Mouse (Mus musculus): ENCODE measurements around the gene Mylk2.

The Mylk2 gene

GRCm38 (mm10) chr2:152911031-152911430 lies at the start of gene Mylk2:
Mylk2 (plus strand) TSS chr2:152911352.
- no peak for DNase-seq (ENCODE audit: low spot score in 2 of 2)

GRCm38 (mm10) chr2:152861891-152862290 lies 49.3 kb upstream of the Mylk2 start:
- DNase-seq (ENCODE audit: low spot score in 2 of 2), result no peak

GRCm38 (mm10) chr2:152862638-152863037 lies 48.5 kb upstream of the Mylk2 start:
- DNase-seq (ENCODE audit: low spot score in 2 of 2), result no peak

DNA sequence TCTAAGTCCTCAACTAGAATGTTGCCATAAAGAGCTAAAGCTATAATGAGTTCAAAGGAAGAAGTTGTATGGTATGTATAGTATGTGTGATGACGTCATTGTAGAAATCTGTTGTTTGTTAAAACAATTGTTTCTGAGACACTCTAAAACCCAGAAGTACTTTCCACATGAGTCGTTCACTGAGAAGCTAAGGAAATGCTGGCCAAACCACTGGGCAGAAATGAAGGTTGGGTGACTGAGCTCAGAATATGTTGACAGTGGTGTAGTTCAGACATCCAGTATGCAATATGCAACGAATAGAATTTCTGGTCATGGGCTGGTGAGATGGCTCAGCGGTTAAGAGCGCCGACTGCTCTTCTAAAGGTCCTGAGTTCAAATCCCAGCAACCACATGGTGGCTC lies 47.8 kb upstream of the Mylk2 start:
- DNase-seq (ENCODE audit: low spot score in 2 of 2), result no peak

GRCm38 (mm10) chr2:152878239-152878638 lies 32.9 kb upstream of the Mylk2 start:
- no peak for DNase-seq (ENCODE audit: low spot score in 2 of 2)

- no peak for DNase-seq (ENCODE audit: low spot score in 2 of 2)
These were observed 30.3 kb upstream of the Mylk2 start for GRCm38 (mm10) chr2:152880898-152881297.

GRCm38 (mm10) chr2:152884101-152884645 lies 27.0 kb upstream of the Mylk2 start:
- no peak for DNase-seq (ENCODE audit: low spot score in 2 of 2)

GRCm38 (mm10) chr2:152887230-152887629 lies 23.9 kb upstream of the Mylk2 start:
- DNase-seq (ENCODE audit: low spot score in 2 of 2), result no peak

GRCm38 (mm10) chr2:152888774-152889173 lies 22.4 kb upstream of the Mylk2 start:
- DNase-seq (ENCODE audit: low spot score in 2 of 2), result no peak

DNA sequence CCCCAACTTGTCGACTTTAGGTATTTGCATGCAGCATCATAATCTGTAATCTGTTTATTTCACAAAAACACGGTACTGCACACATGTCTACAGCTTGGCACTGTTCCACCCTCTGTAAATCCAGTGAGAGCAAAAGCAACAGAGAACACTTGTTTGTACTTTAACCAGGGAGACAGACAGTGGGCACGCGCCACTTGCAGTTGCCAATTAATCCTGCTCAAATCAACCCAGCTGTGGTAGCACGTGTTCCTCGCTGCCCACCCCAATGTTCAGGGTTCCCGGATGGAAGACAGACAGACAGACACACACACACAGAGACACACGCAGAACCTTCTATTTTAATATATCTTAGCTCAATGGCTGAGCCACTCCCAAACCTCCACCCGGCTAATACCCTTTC lies 15.3 kb upstream of the Mylk2 start:
- no peak for DNase-seq (ENCODE audit: low spot score in 2 of 2)

DNA sequence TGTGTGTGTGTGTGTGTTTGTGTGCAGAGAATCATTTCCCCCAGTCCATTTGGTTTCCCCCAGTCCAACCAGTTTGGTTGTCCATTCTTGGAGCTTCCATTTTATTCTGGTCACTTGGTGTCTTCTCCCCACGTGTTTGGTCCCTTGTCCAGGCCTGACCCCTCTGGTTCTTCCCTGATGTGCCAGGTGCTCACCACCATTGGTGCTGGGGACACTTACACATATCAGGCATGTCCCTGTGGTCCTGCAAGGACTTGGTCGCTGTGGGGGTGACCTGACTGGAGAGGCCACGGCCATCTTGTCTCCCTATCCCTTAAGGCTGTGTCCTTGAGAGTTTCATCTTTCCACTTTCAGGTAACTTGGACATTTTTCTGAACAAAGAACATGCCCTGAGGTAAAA lies 14.2 kb upstream of the Mylk2 start:
- DNase-seq (ENCODE audit: low spot score in 2 of 2), result no peak

GRCm38 (mm10) chr2:152899011-152899410 lies 12.1 kb upstream of the Mylk2 start:
- DNase-seq (ENCODE audit: low spot score in 2 of 2), result no peak

DNA sequence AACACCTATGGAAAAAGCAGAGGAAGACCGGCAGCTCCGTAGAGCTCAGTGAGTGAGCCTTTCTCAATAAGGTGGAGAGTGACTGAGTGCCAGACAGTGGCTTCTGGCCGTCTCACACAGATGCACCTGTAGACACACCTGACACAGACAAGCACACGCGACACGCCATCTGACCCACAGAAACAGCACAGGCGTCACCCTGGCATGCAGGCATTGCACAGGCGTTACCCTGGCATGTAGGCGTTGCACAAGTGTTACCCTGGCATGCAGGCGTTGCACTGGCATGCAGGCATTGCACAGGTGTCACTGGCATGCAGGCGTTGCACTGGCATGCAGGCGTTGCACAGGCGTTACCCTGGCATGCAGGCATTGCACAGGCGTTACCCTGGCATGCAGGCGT lies 9.9 kb upstream of the Mylk2 start:
- no peak for DNase-seq (ENCODE audit: low spot score in 2 of 2)

GRCm38 (mm10) chr2:152902658-152903057 lies 8.5 kb upstream of the Mylk2 start:
- no peak for DNase-seq (ENCODE audit: low spot score in 2 of 2)

GRCm38 (mm10) chr2:152903586-152903985 lies 7.6 kb upstream of the Mylk2 start:
- DNase-seq (ENCODE audit: low spot score in 2 of 2), result no peak

GRCm38 (mm10) chr2:152904127-152904643 lies 7.0 kb upstream of the Mylk2 start:
- DNase-seq (ENCODE audit: low spot score in 2 of 2), result no peak

- no peak for DNase-seq (ENCODE audit: low spot score in 2 of 2)
These were observed 5.9 kb upstream of the Mylk2 start for GRCm38 (mm10) chr2:152905036-152905829.

GRCm38 (mm10) chr2:152906274-152907037 lies 4.7 kb upstream of the Mylk2 start:
- no peak for DNase-seq (ENCODE audit: low spot score in 2 of 2)

DNA sequence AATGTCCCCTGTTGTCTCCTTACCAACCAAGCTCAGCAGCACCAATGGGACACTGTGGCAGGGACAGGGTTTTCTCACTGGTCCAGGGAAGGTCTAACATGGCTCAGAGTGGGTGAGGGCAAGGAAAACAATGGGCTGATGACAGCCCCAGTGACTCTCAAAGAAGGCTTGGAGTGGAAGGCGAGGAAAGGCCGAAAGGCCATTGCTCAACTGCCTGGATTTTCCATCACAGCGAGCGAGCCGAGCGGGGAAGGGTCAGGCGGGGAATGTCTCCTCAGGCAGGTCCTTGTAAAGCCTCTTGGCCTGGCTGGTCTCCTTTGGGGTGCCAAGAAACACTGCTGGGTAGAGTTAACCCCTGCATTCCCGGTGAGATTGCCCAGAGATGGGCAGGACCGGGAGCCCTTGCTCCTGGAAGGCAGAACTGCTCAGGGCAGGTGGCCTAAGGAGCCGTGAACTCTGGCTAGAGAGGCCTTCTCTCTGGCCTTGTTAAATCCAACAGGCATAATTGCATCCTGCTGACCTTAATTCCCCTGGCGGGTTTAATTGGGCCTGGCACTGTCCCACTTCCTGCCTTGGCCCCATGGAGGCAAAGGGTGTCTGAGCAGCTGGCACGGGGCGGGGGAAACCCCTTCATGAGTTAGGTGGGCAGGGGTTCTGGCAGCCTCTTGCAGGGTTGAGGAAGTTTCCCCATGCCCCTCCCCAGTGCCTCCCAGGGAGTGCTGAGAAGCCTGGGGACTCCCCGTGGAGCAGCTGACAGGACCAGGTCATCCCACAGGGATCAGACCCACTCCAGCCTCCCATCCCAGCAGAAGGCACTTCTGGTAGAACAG lies 3.8 kb upstream of the Mylk2 start:
- no peak for DNase-seq (ENCODE audit: low spot score in 2 of 2)

DNA sequence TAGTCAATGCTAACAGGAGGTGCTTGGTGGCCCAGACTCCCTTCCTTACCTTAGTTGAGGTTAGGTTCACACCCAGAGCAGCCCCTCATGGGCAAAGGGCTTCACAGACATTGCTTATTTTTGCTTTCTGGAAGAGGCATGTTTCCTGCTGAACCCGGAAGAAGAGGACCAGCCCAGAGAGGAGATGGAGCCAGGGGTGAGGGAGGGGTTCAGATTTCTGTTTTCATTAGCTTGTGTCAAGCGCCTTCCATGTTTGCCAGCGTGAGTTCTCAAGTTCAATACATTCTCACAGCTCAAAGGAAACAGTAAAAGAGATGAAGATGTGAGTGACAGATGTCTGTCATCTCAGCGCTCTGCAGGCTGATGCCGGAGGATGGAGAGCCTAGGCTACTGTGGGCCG lies 1.3 kb upstream of the Mylk2 start:
- no peak for DNase-seq (ENCODE audit: low spot score in 2 of 2)

DNA sequence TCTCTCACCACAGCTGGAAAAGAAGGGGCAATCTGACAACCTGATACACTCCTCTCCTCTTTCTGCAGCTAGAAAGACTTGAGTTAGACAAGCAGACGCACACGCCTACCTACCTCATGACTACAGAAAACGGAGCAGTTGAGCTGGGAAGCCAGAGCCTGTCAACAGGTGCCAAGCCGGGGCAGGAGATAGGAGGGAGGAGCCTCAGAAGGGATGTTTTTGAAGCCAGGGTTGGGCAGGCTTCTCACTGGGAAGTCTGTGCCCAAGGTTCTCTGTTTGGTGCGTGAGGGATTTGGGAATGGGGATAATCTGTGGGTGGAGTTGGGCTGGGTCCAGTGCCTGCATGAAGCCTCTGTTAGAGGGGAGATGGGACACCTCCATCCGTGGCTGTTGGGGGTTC lies 280 bp downstream of the Mylk2 start:
- no peak for DNase-seq (ENCODE audit: low spot score in 2 of 2)

- no peak for DNase-seq (ENCODE audit: low spot score in 2 of 2)
These were observed 2.3 kb downstream of the Mylk2 start for GRCm38 (mm10) chr2:152913471-152913870.
